19 mouse cellular contexts compared by ENCODE assay signal in the genomic region with DNA sequence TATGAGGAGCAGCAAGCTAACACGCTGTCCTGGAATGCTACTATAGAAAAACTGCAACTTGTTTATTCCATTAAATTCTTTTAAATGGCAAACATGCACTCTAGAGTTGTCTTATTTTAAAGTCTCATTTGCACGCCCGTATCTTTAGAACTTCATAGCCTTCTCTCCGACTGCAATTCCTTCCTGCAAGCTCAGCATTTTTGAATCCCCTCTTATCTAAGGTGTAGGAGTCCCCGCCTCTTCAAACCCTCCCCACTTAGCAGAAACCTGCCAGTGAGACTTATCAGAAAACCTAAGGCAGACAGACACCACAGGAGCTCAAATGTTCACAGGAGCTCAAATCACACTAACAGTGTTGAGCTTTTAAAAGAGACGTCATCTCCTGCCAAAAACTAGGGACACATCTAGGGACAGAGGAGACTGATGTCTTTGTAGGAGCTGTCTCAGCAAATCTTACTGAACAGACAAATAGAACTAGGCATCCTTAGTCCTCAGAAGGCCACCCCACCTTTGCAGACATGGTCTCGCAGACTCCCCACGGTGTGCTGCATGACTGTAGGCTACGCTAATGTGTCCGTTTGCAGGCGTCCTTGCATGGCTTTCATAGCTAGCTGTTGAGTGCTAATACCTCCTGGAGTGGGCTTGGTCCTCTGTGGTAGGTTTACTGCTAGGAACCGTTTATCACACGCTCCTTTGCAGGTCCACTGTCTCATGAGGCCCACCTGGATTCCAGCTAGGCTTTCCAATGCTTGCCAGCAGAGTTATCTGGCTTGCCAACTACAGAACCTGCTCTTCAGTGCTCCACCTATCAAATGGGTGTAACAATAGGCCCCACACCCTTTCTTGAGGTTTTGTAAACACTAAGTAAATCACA.
DNase-seq lines count a peak whose midpoint lies in the region; ATAC-seq and TF ChIP-seq lines count a peak whose summit lies in the region.
"Had no signal": no experiment of that assay in that cellular context is flagged by ENCODE, and none has a peak within 500 bp of the region (broad histone marks: within the 10 kb centered on the region; RNA-seq: fewer than 3 reads in every experiment).

No protein-coding gene starts in this region.

- peak; percentile 68 for ATAC-seq in frontal cortex, adult (ENCODE audit: low TSS enrichment)
- ATAC-seq in hindbrain, embryonic 12.5 days (ENCODE audit: low FRiP score), result 0 out of 2 replicates have a peak, but pooled peaks have one; percentile 18
- no peak for ATAC-seq in hindbrain, postnatal 0 days
- 0 out of 2 replicates have a peak, but pooled peaks have one; percentile 8 for ATAC-seq in midbrain, embryonic 16.5 days
- no peak for ATAC-seq in midbrain, embryonic 11.5 days (ENCODE audit: low FRiP score)
- ATAC-seq: forebrain, postnatal 0 days; midbrain, embryonic 15.5 days had no signal

- H3K9ac ChIP-seq in hindbrain, embryonic 12.5 days, result no peak overlapping the region
- H3K9ac ChIP-seq in hindbrain, postnatal 0 days (replicated peaks; ENCODE audit: low read length), result no peak overlapping the region
- no peak overlapping the region for H3K9ac ChIP-seq in midbrain, embryonic 16.5 days (ENCODE audit: low read depth, low read length)
- no peak overlapping the region for H3K9ac ChIP-seq in midbrain, embryonic 11.5 days (ENCODE audit: low read length)
- H3K9ac ChIP-seq: forebrain, postnatal 0 days; limb, embryonic 12.5 days; midbrain, embryonic 15.5 days; neural tube, embryonic 12.5 days had no signal

- no peaks in the 10 kb centered on the region for H3K9me3 ChIP-seq in hindbrain, embryonic 12.5 days (replicated peaks)
- H3K9me3 ChIP-seq in hindbrain, postnatal 0 days (ENCODE audit: low read length), result no peaks in the 10 kb centered on the region
- H3K9me3 ChIP-seq in midbrain, embryonic 16.5 days (replicated peaks; ENCODE audit: control insufficient read depth, low read length, poor library complexity, severe bottlenecking), result no peaks in the 10 kb centered on the region
- no peaks in the 10 kb centered on the region for H3K9me3 ChIP-seq in midbrain, embryonic 11.5 days (ENCODE audit: control insufficient read depth, low read length)
- H3K9me3 ChIP-seq: limb, embryonic 12.5 days; midbrain, embryonic 15.5 days; neural tube, embryonic 12.5 days had no signal

- no peak overlapping the region for H3K27ac ChIP-seq in hindbrain, embryonic 12.5 days
- no peak overlapping the region for H3K27ac ChIP-seq in hindbrain, postnatal 0 days
- H3K27ac ChIP-seq in midbrain, embryonic 16.5 days (ENCODE audit: low read length), result no peak overlapping the region
- H3K27ac ChIP-seq in midbrain, embryonic 11.5 days (ENCODE audit: low read depth, low read length), result no peak overlapping the region
- H3K27ac ChIP-seq: limb, embryonic 12.5 days; neural tube, embryonic 12.5 days had no signal

- WGBS in hindbrain, embryonic 12.5 days, result 75% methylated on average over 13 of the region's 13 CpGs
- WGBS in hindbrain, postnatal 0 days, result 69% methylated on average over 13 of the region's 13 CpGs
- WGBS in midbrain, embryonic 16.5 days, result 72% methylated on average over 13 of the region's 13 CpGs
- WGBS in midbrain, embryonic 11.5 days, result 81% methylated on average over 13 of the region's 13 CpGs

- no peaks in the 10 kb centered on the region for H3K27me3 ChIP-seq in hindbrain, embryonic 12.5 days
- no peaks in the 10 kb centered on the region for H3K27me3 ChIP-seq in hindbrain, postnatal 0 days (ENCODE audit: insufficient read depth, low read length)
- H3K27me3 ChIP-seq in midbrain, embryonic 16.5 days (ENCODE audit: control insufficient read depth, insufficient read depth, low read depth, low read length), result no peaks in the 10 kb centered on the region
- H3K27me3 ChIP-seq in midbrain, embryonic 11.5 days (ENCODE audit: control insufficient read depth, insufficient read depth, low read length), result no peaks in the 10 kb centered on the region
- H3K27me3 ChIP-seq: limb, embryonic 12.5 days; midbrain, embryonic 15.5 days; neural tube, embryonic 12.5 days had no signal

- peaks cover 10% of the 10 kb centered on the region for H3K4me1 ChIP-seq in hindbrain, embryonic 12.5 days
- no peaks in the 10 kb centered on the region; the same call in 1 of the 2 replicates for H3K4me1 ChIP-seq in hindbrain, postnatal 0 days (ENCODE audit: insufficient read depth, low read length)
- H3K4me1 ChIP-seq in midbrain, embryonic 16.5 days (ENCODE audit: control insufficient read depth, insufficient read depth, low read length), result peaks cover 13% of the 10 kb centered on the region
- H3K4me1 ChIP-seq in midbrain, embryonic 11.5 days (ENCODE audit: control insufficient read depth, insufficient read depth, low read length), result no peaks in the 10 kb centered on the region; the same call in 1 of the 2 replicates

- no peaks in the 10 kb centered on the region for H3K36me3 ChIP-seq in hindbrain, embryonic 12.5 days
- no peaks in the 10 kb centered on the region for H3K36me3 ChIP-seq in hindbrain, postnatal 0 days (ENCODE audit: insufficient read depth, low read length)
- no peaks in the 10 kb centered on the region for H3K36me3 ChIP-seq in midbrain, embryonic 16.5 days (ENCODE audit: control insufficient read depth, insufficient read depth, low read length)
- no peaks in the 10 kb centered on the region for H3K36me3 ChIP-seq in midbrain, embryonic 11.5 days (ENCODE audit: control insufficient read depth, insufficient read depth, low read length)
- H3K36me3 ChIP-seq: limb, embryonic 12.5 days; midbrain, embryonic 15.5 days; neural tube, embryonic 12.5 days had no signal

- no peak for TF ChIP-seq CTCF in hindbrain, postnatal 0 days (IDR thresholded peaks at IDR 0.05; ENCODE audit: low read depth)

- no peak overlapping the region for H3K4me2 ChIP-seq in hindbrain, embryonic 12.5 days (replicated peaks)
- no peak overlapping the region for H3K4me2 ChIP-seq in hindbrain, postnatal 0 days (ENCODE audit: low read depth, low read length)
- H3K4me2 ChIP-seq in midbrain, embryonic 16.5 days (ENCODE audit: low read length), result no peak overlapping the region
- H3K4me2 ChIP-seq in midbrain, embryonic 11.5 days, result no peak overlapping the region
- H3K4me2 ChIP-seq: limb, embryonic 12.5 days; midbrain, embryonic 15.5 days; neural tube, embryonic 12.5 days had no signal

- no peak overlapping the region for H3K4me3 ChIP-seq in hindbrain, embryonic 12.5 days
- no peak overlapping the region for H3K4me3 ChIP-seq in hindbrain, postnatal 0 days (ENCODE audit: low read length)
- H3K4me3 ChIP-seq in midbrain, embryonic 16.5 days (ENCODE audit: low read depth, low read length), result no peak overlapping the region
- no peak overlapping the region for H3K4me3 ChIP-seq in midbrain, embryonic 11.5 days (ENCODE audit: low read depth, low read length)
- H3K4me3 ChIP-seq: limb, embryonic 12.5 days; midbrain, embryonic 15.5 days; neural tube, embryonic 12.5 days had no signal

- no peak for DNase-seq in frontal cortex, postnatal 36 days (ENCODE audit: low spot score in 2 of 2)
- no peak for DNase-seq in hindbrain, postnatal 0 days (ENCODE audit: low spot score)
- DNase-seq in midbrain, embryonic 11.5 days (ENCODE audit: low spot score, missing footprints), result no peak
- no peak for DNase-seq in kidney, postnatal 4 days
- no peak for DNase-seq in layer of hippocampus, adult 11-12 months (ENCODE audit: low spot score)
- DNase-seq: adrenal gland, adult 2 months; cerebellum, adult 8-10 months; forebrain, postnatal 0 days; gastrocnemius, postnatal 25 days; kidney, adult 11 months; kidney, postnatal 25 days; lung, adult 2 months; thymus, postnatal 36 days had no signal

Comparison
In these comparisons a context has a peak if more than half of its experiments do, and no peak if none do; other contexts are left out.
1. ATAC-seq: peak in frontal cortex, adult (single experiment), hindbrain, embryonic 12.5 days (single experiment) and midbrain, embryonic 16.5 days (single experiment); none in hindbrain, postnatal 0 days (single experiment) and midbrain, embryonic 11.5 days (single experiment).